Comparison of ENCODE assay signal across 28 mouse cellular contexts in the genomic region with DNA sequence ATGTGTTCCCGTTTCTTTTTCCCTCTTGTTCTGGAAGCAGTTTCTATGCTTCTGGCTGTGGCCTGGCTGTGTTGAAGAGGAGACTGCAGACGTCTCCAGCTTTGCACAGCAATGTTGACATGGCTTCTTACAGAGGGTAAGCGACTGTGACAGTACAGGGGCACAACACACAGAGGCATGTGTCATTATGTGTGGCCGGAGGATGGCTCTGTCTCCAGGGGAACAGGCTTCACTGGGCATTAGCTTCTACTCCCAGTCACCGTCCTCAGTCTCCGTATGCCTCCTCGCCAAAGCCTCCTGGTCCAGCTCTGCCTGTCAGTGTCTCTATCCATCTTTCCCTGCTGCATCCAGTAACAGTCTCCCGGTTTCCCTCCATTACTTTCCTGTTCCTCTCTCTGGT. TPM values are rescaled to one million over a fixed set of nuclear protein-coding genes. Genes with fewer than 3 reads are reported as not detected.
DNase-seq lines count a peak whose midpoint lies in the region; ATAC-seq lines count a peak whose summit lies in the region.
"Had no signal": no experiment of that assay in that cellular context is flagged by ENCODE, and none has a peak within 500 bp of the region (broad histone marks: within the 10 kb centered on the region; RNA-seq: fewer than 3 reads in every experiment).

No protein-coding gene starts in this region.

- no peaks in the 10 kb centered on the region for H3K9me3 ChIP-seq in forebrain, embryonic 15.5 days
- H3K9me3 ChIP-seq in forebrain, embryonic 10.5 days: no peaks in the 10 kb centered on the region
- H3K9me3 ChIP-seq in kidney, embryonic 16.5 days (ENCODE audit: low read length): no peaks in the 10 kb centered on the region
- H3K9me3 ChIP-seq in megakaryocyte, embryonic 14.5 days: no peaks in the 10 kb centered on the region
- H3K9me3 ChIP-seq: embryonic facial prominence, embryonic 15.5 days; forebrain, embryonic 13.5 days; heart, embryonic 10.5 days had no signal

- no peaks in the 10 kb centered on the region for H3K27me3 ChIP-seq in forebrain, embryonic 15.5 days
- H3K27me3 ChIP-seq in forebrain, embryonic 10.5 days (ENCODE audit: poor library complexity, severe bottlenecking): no peaks in the 10 kb centered on the region
- no peaks in the 10 kb centered on the region for H3K27me3 ChIP-seq in kidney, embryonic 16.5 days (ENCODE audit: insufficient read depth, low read length)
- H3K27me3 ChIP-seq in megakaryocyte, embryonic 14.5 days (replicated peaks): no peaks in the 10 kb centered on the region
- H3K27me3 ChIP-seq: CH12.LX; embryonic facial prominence, embryonic 15.5 days; forebrain, embryonic 13.5 days; Patski had no signal

- no peak for ATAC-seq in forebrain, embryonic 15.5 days (replicated peaks)
- ATAC-seq in kidney, embryonic 16.5 days (ENCODE audit: low FRiP score, low TSS enrichment): no peak
- no peak for ATAC-seq in megakaryocyte, adult 5-6 weeks (ENCODE audit: poor library complexity, severe bottlenecking)
- ATAC-seq: activated CD4-positive, CD25-positive, alpha-beta regulatory T cell, adult 4 months; forebrain, embryonic 13.5 days; hindbrain, embryonic 16.5 days; Patski had no signal

- no peak for DNase-seq in forebrain, embryonic 10.5 days (ENCODE audit: extremely low spot score, low spot score)
- no peak for DNase-seq in kidney, adult 18-20 months
- peak; percentile 68 for DNase-seq in retina, postnatal 1 day
- DNase-seq in frontal cortex, postnatal 10 days (ENCODE audit: low spot score in 2 of 2): no peak
- DNase-seq: adrenal gland, postnatal 25 days; cerebellum, adult 18-20 months; cerebellum, adult 9-11 months; cerebellum, postnatal 36 days; gastrocnemius, postnatal 10 days; heart, adult 18-20 months; heart, postnatal 10 days; heart, postnatal 4 days had no signal

- peaks cover 24% of the 10 kb centered on the region for H3K4me1 ChIP-seq in forebrain, embryonic 15.5 days
- peaks cover 34% of the 10 kb centered on the region for H3K4me1 ChIP-seq in forebrain, embryonic 10.5 days
- H3K4me1 ChIP-seq in kidney, embryonic 16.5 days (ENCODE audit: insufficient read depth, low read length): peaks cover 21% of the 10 kb centered on the region
- peaks cover 40% of the 10 kb centered on the region for H3K4me1 ChIP-seq in megakaryocyte, embryonic 14.5 days

- peak overlapping the region; percentile 35; the same call in 1 of the 2 replicates for H3K27ac ChIP-seq in forebrain, embryonic 15.5 days (replicated peaks)
- no peak overlapping the region for H3K27ac ChIP-seq in forebrain, embryonic 10.5 days
- H3K27ac ChIP-seq in kidney, embryonic 16.5 days (ENCODE audit: low read length): 0 out of 2 replicates have a peak overlapping the region, but pooled peaks have one; percentile 14
- H3K27ac ChIP-seq: embryonic facial prominence, embryonic 15.5 days; forebrain, embryonic 13.5 days had no signal

- no peak overlapping the region for H3K4me2 ChIP-seq in forebrain, embryonic 15.5 days (replicated peaks)
- no peak overlapping the region for H3K4me2 ChIP-seq in kidney, embryonic 16.5 days (replicated peaks; ENCODE audit: low read depth, low read length)
- H3K4me2 ChIP-seq: embryonic facial prominence, embryonic 15.5 days; forebrain, embryonic 13.5 days had no signal

- peaks cover 7% of the 10 kb centered on the region; the same call in 1 of the 2 replicates for H3K36me3 ChIP-seq in forebrain, embryonic 15.5 days
- peaks cover 22% of the 10 kb centered on the region for H3K36me3 ChIP-seq in forebrain, embryonic 10.5 days (replicated peaks)
- peaks cover 6% of the 10 kb centered on the region; the same call in 1 of the 2 replicates for H3K36me3 ChIP-seq in kidney, embryonic 16.5 days (ENCODE audit: insufficient read depth, low read length)
- H3K36me3 ChIP-seq in megakaryocyte, embryonic 14.5 days (replicated peaks; ENCODE audit: low read length): peaks cover 22% of the 10 kb centered on the region

- H3K9ac ChIP-seq in forebrain, embryonic 15.5 days (replicated peaks): no peak overlapping the region
- H3K9ac ChIP-seq in kidney, embryonic 16.5 days (replicated peaks; ENCODE audit: low read length): no peak overlapping the region
- H3K9ac ChIP-seq: embryonic facial prominence, embryonic 15.5 days; forebrain, embryonic 13.5 days had no signal

- no peak overlapping the region for H3K4me3 ChIP-seq in forebrain, embryonic 15.5 days
- H3K4me3 ChIP-seq in forebrain, embryonic 10.5 days: no peak overlapping the region
- no peak overlapping the region for H3K4me3 ChIP-seq in kidney, embryonic 16.5 days (ENCODE audit: low read length)
- H3K4me3 ChIP-seq in megakaryocyte, embryonic 14.5 days (replicated peaks): peak overlapping the region; percentile 35
- H3K4me3 ChIP-seq: embryonic facial prominence, embryonic 15.5 days; erythroblast, embryonic 14.5 days; forebrain, embryonic 13.5 days; heart, embryonic 10.5 days had no signal

- 55% methylated on average over 8 of the region's 8 CpGs for WGBS in forebrain, embryonic 15.5 days
- WGBS in forebrain, embryonic 10.5 days: 67% methylated on average over 8 of the region's 8 CpGs
- 51% methylated on average over 8 of the region's 8 CpGs for WGBS in kidney, embryonic 16.5 days

RNA-seq across cellular contexts. Expression of gene 4931414P19Rik, which starts 1.4 kb away (rescaled TPM):
- polyA plus RNA-seq in forebrain, embryonic 15.5 days (2015; fragmentation: Nextera tagmentation; extraction: Ambion mirVana): 8.0 and 8.9 TPM in 2 replicates
- polyA plus RNA-seq in forebrain, embryonic 10.5 days (2016; fragmentation: Nextera tagmentation; extraction: Ambion mirVana): 9.5 and 11.0 TPM in 2 replicates
- 11.2 and 14.2 TPM in 2 replicates for polyA plus RNA-seq in kidney, embryonic 16.5 days (2015; fragmentation: Nextera tagmentation; extraction: Ambion mirVana)
- polyA plus RNA-seq in megakaryocyte, embryonic 14.5 days (2012; ENCODE audit: insufficient read depth, low replicate concordance): 13.3 and 53.7 TPM in 2 replicates
- total RNA-seq in megakaryocyte, adult 5-6 weeks (2015): 4.3 and 4.8 TPM in 2 replicates
- total RNA-seq in megakaryocyte, adult 5-6 weeks (2017): 4.1 and 4.9 TPM in 2 replicates

RNA-seq across cellular contexts. Expression of gene Psmb5, which starts 10.6 kb away (rescaled TPM):
- 430 and 444 TPM in 2 replicates for polyA plus RNA-seq in forebrain, embryonic 15.5 days (2015; fragmentation: Nextera tagmentation; extraction: Ambion mirVana)
- 478 and 497 TPM in 2 replicates for polyA plus RNA-seq in forebrain, embryonic 10.5 days (2016; fragmentation: Nextera tagmentation; extraction: Ambion mirVana)
- 453 and 471 TPM in 2 replicates for polyA plus RNA-seq in kidney, embryonic 16.5 days (2015; fragmentation: Nextera tagmentation; extraction: Ambion mirVana)
- 120 and 327 TPM in 2 replicates for polyA plus RNA-seq in megakaryocyte, embryonic 14.5 days (2012; ENCODE audit: insufficient read depth, low replicate concordance)
- total RNA-seq in megakaryocyte, adult 5-6 weeks (2015): 133 and 145 TPM in 2 replicates
- total RNA-seq in megakaryocyte, adult 5-6 weeks (2017): 41.4 and 51.1 TPM in 2 replicates

RNA-seq across cellular contexts. Expression of gene Psmb11, which starts 14.0 kb away (rescaled TPM):
- polyA plus RNA-seq in forebrain, embryonic 15.5 days (2015; fragmentation: Nextera tagmentation; extraction: Ambion mirVana): 0.15 TPM in 1 of 2 replicates, not detected in the other
- 0.05 and 0.12 TPM in 2 replicates for polyA plus RNA-seq in forebrain, embryonic 10.5 days (2016; fragmentation: Nextera tagmentation; extraction: Ambion mirVana)
- 0.07 TPM in 1 of 2 replicates, not detected in the other for polyA plus RNA-seq in kidney, embryonic 16.5 days (2015; fragmentation: Nextera tagmentation; extraction: Ambion mirVana)
- polyA plus RNA-seq in megakaryocyte, embryonic 14.5 days (2012; ENCODE audit: insufficient read depth, low replicate concordance): not detected in 2 replicates
- not detected in 2 replicates for total RNA-seq in megakaryocyte, adult 5-6 weeks (2015)
- not detected in 2 replicates for total RNA-seq in megakaryocyte, adult 5-6 weeks (2017)
- total RNA-seq: adrenal gland, adult 18-20 months; adrenal gland, postnatal 25 days; CH12.LX; gastrocnemius, postnatal 10 days; gastrocnemius, postnatal 4 days; heart, adult 18-20 months; heart, postnatal 10 days; heart, postnatal 4 days had no signal
- polyA plus RNA-seq: activated CD4-positive, CD25-positive, alpha-beta regulatory T cell, adult 4 months; embryonic facial prominence, embryonic 15.5 days; erythroblast, embryonic 14.5 days; heart, embryonic 10.5 days; heart, embryonic 14.5 days; intestine, embryonic 14.5 days had no signal

RNA-seq across cellular contexts. Expression of gene Ajuba, which starts 29.9 kb away (rescaled TPM):
- polyA plus RNA-seq in forebrain, embryonic 15.5 days (2015; fragmentation: Nextera tagmentation; extraction: Ambion mirVana): 11.1 and 13.1 TPM in 2 replicates
- polyA plus RNA-seq in forebrain, embryonic 10.5 days (2016; fragmentation: Nextera tagmentation; extraction: Ambion mirVana): 79.1 and 98.7 TPM in 2 replicates
- polyA plus RNA-seq in kidney, embryonic 16.5 days (2015; fragmentation: Nextera tagmentation; extraction: Ambion mirVana): 32.9 and 45.6 TPM in 2 replicates
- 1.0 and 2.6 TPM in 2 replicates for polyA plus RNA-seq in megakaryocyte, embryonic 14.5 days (2012; ENCODE audit: insufficient read depth, low replicate concordance)
- 0.11 and 0.54 TPM in 2 replicates for total RNA-seq in megakaryocyte, adult 5-6 weeks (2015)
- total RNA-seq in megakaryocyte, adult 5-6 weeks (2017): 0.57 and 0.73 TPM in 2 replicates
- polyA plus RNA-seq: erythroblast, embryonic 14.5 days had no signal

RNA-seq across cellular contexts. Expression of gene Gm17606, which starts 33.5 kb away (rescaled TPM):
- polyA plus RNA-seq in forebrain, embryonic 15.5 days (2015; fragmentation: Nextera tagmentation; extraction: Ambion mirVana): not detected in 2 replicates
- not detected in 2 replicates for polyA plus RNA-seq in forebrain, embryonic 10.5 days (2016; fragmentation: Nextera tagmentation; extraction: Ambion mirVana)
- not detected in 2 replicates for polyA plus RNA-seq in kidney, embryonic 16.5 days (2015; fragmentation: Nextera tagmentation; extraction: Ambion mirVana)
- polyA plus RNA-seq in megakaryocyte, embryonic 14.5 days (2012; ENCODE audit: insufficient read depth, low replicate concordance): not detected in 2 replicates
- total RNA-seq in megakaryocyte, adult 5-6 weeks (2015): not detected in 2 replicates
- not detected in 2 replicates for total RNA-seq in megakaryocyte, adult 5-6 weeks (2017)
- total RNA-seq: adrenal gland, adult 18-20 months; adrenal gland, postnatal 25 days; CH12.LX; gastrocnemius, postnatal 10 days; gastrocnemius, postnatal 4 days; heart, adult 18-20 months; heart, postnatal 10 days; heart, postnatal 4 days had no signal
- polyA plus RNA-seq: activated CD4-positive, CD25-positive, alpha-beta regulatory T cell, adult 4 months; embryonic facial prominence, embryonic 15.5 days; erythroblast, embryonic 14.5 days; forebrain, embryonic 13.5 days; heart, embryonic 10.5 days; heart, embryonic 14.5 days; hindbrain, embryonic 16.5 days; intestine, embryonic 14.5 days; Patski had no signal
